Mouse (Mus musculus): ENCODE measurements around the gene Defa23. TPM values are rescaled to one million over a fixed set of nuclear protein-coding genes. Genes with fewer than 3 reads are reported as not detected.
"Not testable (repeated sequence)": the region's sequence is repeated elsewhere in the genome, so short reads cannot be mapped to it uniquely, and the experiment has no call there.

Defa23 gene
- total RNA-seq (2021): not detected
- long read RNA-seq, experiment 1: 0 reads
- long read RNA-seq, experiment 2: 0 reads

- DNase-seq; intact Hi-C loops (cut with DNase I): not testable (repeated sequence)
Measured at GRCm38 (mm10) chr8:21054747-21055146, at the start of gene Defa23. Gene Defa23 (plus strand): TSS chr8:21055047.

- no peak for DNase-seq
- intact Hi-C loops (cut with DNase I): no loop called here
Measured at GRCm38 (mm10) chr8:21006801-21007200, 48.0 kb upstream of the Defa23 start.

- intact Hi-C loops (cut with DNase I); DNase-seq: not testable (repeated sequence)
Measured at GRCm38 (mm10) chr8:21008578-21008977, 46.3 kb upstream of the Defa23 start.

- DNase-seq: not testable (repeated sequence)
Measured at GRCm38 (mm10) chr8:21010548-21010947, 44.3 kb upstream of the Defa23 start.

GRCm38 (mm10) chr8:21025245-21025644 is 29.6 kb upstream of the Defa23 start, which contains the start of gene Defa21:
Gene Defa21 (plus strand): TSS chr8:21025545.
- DNase-seq; intact Hi-C loops (cut with DNase I): not testable (repeated sequence)

More at GRCm38 (mm10) chr8:21010548-21010947, 44.3 kb upstream of the Defa23 start:
- intact Hi-C loops (cut with DNase I): loop anchor here (5.0 kb wide), 1 partner anchor 68 kb away; the partner anchor contains the start of gene AY761185

- DNase-seq; intact Hi-C loops (cut with DNase I): not testable (repeated sequence)
Measured at GRCm38 (mm10) chr8:21064738-21065137, 9.9 kb downstream of the Defa23 start, which contains the start of gene Defa35. Gene Defa35 (plus strand): TSS chr8:21065038.

GRCm38 (mm10) chr8:21084142-21084541 is 29.3 kb downstream of the Defa23 start, which contains the start of gene Defa25:
Gene Defa25 (plus strand): TSS chr8:21084442.
- intact Hi-C loops (cut with DNase I); DNase-seq: not testable (repeated sequence)

GRCm38 (mm10) chr8:21093106-21093505 is 38.3 kb downstream of the Defa23 start:
- intact Hi-C loops (cut with DNase I): no loop called here
- no peak for DNase-seq

- DNase-seq; intact Hi-C loops (cut with DNase I): not testable (repeated sequence)
Measured at GRCm38 (mm10) chr8:21095950-21096349, 41.1 kb downstream of the Defa23 start, which contains the start of gene Gm14851. Gene Gm14851 (minus strand): TSS chr8:21096050.

Other genes with a start within 250 kb of the Defa23 start
- not detected for gene Defb33, start 162.4 kb upstream of the Defa23 start, total RNA-seq (2021)
- gene Gm15056, start 152.4 kb upstream of the Defa23 start, total RNA-seq (2021): not detected
- gene Gm6040, start 133.0 kb upstream of the Defa23 start, total RNA-seq (2021): not detected
- gene AY761185, start 110.3 kb upstream of the Defa23 start, total RNA-seq (2021): not detected
- not detected for gene Defa21, start 29.5 kb upstream of the Defa23 start, total RNA-seq (2021)
- gene Defa35, start 10.0 kb downstream of the Defa23 start, total RNA-seq (2021): not detected
- not detected for gene Defa25, start 29.4 kb downstream of the Defa23 start, total RNA-seq (2021)
- not detected for gene Gm14851, start 41.0 kb downstream of the Defa23 start, total RNA-seq (2021)
- gene Defa30, start 79.6 kb downstream of the Defa23 start, total RNA-seq (2021): not detected
- not detected for gene Defa22, start 107.2 kb downstream of the Defa23 start, total RNA-seq (2021)
- not detected for gene Defa31, start 136.6 kb downstream of the Defa23 start, total RNA-seq (2021)
- gene Gm15293, start 146.5 kb downstream of the Defa23 start, total RNA-seq (2021): not detected
- not detected for gene Gm15292, start 194.7 kb downstream of the Defa23 start, total RNA-seq (2021)